Mouse (Mus musculus): Measurements from ENCODE around the gene Erich4. TPM values are rescaled to one million over a fixed set of nuclear protein-coding genes. Genes with fewer than 3 reads are reported as not detected.

The Erich4 gene
- total RNA-seq, 2 experiments from 2014 or later: 0.30 to 0.56 TPM

DNA sequence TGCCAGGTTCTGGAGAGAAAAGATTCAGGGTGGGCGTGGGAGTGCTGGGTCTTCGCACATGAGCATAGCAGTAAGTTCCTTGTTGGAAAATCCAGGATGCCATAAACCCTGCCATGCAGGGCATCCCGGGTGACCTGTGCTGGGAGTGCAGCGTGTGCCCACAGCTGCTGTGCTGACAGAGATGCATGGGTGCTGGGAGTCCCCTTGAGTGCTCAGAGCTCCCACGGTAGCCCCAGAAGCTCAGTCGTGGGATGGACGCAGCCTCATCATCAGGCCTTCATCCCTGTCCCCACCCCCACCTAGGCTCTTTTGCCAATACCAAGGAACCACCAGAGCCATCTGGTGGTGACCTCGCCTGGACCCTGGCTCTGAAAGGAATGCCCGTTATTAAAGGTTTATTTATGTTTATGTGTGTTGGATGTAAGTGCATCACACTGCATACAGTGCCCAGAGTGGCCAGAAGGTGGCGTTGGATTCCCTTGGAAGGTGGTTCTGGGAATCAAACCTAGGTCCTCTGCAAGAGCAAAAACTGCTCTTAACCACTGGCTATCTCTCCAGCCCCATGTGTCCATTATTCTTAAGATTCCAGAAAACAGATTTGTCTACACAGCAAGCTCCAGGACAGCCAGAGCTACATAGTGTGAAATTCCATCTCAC lies 10.0 kb upstream of the Erich4 start:
- intact Hi-C loops (cut with DNase I): no loop called here
- peak in 1 of 2 experiments; percentile 44 for DNase-seq

DNA sequence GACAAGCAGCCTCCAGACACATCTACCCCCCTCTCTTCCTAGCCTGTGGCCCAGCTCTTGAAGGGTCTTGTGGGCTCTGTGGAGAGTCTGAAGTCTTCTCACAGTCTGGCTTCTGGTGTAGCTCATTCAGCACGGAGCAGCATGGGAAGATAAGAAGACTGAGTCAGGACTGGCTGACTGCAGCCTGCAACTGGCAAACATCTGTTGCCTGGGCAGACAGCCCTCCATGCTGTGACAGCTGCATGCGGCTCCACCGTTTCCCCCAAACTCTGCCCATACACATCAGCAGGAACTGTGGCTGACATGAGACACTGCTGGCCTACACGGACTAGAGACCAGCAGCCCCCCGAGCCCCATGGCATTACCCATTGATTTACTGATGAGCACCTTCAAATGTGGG lies 9.2 kb upstream of the Erich4 start:
- intact Hi-C loops (cut with DNase I): no loop called here
- DNase-seq: peak; percentile 55 to 59

DNA sequence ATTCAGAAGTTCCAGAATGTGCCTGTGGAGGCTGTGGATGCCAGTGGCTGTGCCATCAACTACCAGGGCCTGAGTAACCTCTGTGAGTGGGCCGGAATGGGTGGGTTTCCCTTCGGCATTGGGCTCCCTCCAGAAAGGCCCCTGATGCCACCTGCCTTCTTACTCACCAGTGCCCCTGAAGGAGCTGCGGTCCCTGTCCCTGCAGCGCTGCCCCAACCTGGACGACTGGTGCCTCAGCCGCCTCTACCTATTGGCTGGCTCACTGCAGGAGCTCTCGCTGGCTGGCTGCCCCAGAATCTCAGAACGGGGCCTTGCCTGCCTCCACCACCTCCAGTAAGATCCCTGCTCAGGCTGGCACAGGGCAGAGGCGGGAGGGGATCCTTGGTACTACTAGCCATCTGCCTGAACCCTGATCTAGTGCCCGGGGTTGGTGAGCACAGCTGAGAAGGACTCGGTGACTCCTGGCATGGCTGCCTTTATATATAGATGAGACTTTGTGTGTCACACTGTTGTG lies 8.2 kb upstream of the Erich4 start:
- intact Hi-C loops (cut with DNase I): no loop called here
- DNase-seq: no peak

DNA sequence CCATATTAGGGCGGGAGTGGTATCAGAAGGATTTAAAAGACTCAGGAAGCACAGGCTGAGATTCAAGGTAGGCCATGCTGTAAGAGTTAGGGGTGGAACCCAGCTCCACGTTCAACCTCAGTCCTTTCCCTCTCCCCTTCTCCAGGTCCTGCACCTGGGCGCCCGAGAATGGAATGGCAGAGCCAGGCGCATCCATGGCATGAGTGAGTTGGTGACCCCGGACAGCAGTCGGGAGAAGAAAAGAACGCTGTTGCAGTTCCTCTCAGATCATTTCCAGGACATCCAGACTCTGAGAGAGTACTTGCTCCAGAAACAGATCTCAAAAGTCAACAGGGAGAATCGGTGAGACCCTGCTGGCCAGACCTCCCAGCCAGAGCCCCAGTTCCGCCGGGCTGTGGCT lies 5.1 kb upstream of the Erich4 start:
- intact Hi-C loops (cut with DNase I): loop anchor here (2.0 kb wide), 1 partner anchor 38 kb away; the partner anchor contains the start of genes Bckdha and Exosc5
- no peak for DNase-seq

DNA sequence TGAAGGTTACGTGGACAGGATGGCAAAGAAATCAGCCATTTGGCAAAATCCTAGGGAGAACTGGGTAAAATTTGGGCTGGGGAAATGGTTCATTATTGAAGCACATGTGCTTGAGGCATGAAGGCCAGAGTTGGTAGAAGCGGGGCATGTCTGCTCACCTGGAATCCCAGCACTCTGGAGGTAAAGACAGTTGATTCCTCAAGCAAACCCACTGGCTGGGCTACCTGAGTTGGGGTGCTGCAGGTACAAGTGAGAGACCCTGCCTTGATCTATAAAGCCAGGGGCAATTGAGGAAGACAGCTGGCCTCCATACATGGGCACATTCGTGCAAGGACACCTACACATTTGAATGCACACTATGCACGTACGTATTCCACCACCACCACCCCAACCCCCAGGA lies 4.4 kb upstream of the Erich4 start:
- intact Hi-C loops (cut with DNase I): loop anchor here (2.0 kb wide), 1 partner anchor 39 kb away; the partner anchor contains the start of genes Bckdha and Exosc5

DNA sequence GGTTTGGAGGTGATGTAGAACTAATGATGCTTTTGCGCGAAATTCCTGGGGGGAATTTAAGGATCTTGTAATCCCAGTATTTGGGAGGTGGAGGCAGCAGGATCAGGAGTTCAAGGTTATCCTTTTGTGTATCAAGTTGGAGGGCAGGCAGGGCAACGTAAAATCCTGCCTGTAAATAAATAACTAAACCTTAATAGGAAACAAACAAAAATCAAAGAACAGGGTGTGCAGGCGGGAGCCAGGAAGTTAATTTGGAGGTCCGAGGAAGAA lies 4.0 kb upstream of the Erich4 start:
- intact Hi-C loops (cut with DNase I): no loop called here
- no peak for DNase-seq

More for the DNA sequence above, 4.4 kb upstream of the Erich4 start:
- no peak for DNase-seq

DNA sequence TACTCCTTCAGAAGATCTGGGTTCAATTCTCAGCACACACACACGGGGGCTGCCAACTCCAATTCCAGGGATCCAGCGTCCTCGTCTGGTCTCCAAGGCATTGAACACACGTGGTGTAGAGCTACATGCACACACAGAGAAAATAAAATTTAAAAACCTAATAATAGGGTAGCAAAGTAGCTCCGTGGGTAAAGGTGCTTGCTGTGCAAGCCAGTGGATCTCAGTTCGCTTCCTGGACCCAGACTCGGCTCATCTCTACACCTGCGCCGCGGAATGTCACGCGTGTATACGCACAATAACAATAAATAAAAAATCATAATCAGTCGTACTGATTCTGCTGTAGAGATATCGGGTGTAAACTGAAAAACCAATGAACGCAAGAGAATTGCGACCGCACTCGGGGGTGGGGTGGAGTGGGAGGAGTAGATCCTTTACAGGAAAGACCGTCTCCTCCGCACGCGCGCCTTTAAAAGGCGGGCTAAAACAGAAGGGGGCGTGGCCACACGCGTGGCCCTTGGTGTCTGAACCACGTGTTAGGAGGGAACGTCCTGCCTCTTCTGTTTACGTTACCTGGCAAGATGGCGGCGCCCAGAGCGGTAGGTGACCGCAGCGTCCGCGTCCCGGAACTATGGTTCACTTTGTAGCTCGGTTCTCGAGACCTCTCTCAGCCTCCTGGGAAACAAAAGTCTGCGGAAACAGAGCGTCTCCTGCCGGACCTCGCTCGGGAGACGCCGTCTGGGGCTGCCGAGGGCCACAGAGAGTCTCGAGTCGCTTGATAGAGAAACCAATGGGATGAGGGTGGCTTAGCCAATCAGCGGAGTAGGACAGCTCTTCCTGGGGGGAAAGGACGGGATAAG lies 3.4 kb upstream of the Erich4 start, which contains the start of gene Dmac2:
Gene Dmac2, plus strand, starts transcription at position 550 of the 857 bp plus-strand sequence.
- peak; percentile 90 to 93 for DNase-seq
- intact Hi-C loops (cut with DNase I): no loop called here

DNA sequence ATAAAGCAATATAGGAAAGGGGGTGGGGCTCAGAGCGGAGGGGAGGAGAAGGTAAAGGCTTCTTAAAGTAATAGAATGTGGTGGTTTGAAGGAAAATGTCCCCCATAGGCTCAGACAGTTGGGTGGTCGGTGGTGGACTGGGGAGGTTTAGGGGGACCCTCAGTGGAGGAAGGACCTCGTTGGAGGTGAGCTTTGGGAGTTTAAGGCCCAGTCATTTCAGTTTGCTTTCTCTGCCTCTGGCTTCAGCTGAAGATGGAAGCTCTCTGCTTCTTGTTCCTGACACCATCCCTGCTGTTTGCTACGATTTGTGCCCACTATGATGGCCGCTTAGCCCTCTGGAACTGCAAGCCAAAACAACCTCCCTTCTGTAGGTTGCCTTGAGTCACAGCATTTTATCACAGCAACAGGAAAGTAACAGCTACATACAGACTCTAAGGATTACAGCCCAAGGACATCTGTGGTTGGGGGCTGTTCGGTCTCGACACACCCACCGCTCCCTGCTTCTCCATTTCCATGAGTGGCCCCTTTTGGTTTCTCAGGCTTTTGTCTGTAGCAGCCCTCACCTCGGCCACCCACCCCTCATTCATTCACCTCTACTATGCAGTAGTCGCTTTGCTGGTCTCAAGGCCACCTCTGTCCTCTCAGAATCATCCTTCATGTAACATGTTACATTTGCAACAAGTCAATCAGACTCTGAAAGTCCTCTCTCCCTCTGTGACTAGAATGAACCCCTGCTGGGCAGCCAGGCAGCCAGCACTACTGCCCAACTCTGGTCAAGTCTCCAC lies 1.9 kb upstream of the Erich4 start:
- intact Hi-C loops (cut with DNase I): no loop called here
- no peak for DNase-seq

DNA sequence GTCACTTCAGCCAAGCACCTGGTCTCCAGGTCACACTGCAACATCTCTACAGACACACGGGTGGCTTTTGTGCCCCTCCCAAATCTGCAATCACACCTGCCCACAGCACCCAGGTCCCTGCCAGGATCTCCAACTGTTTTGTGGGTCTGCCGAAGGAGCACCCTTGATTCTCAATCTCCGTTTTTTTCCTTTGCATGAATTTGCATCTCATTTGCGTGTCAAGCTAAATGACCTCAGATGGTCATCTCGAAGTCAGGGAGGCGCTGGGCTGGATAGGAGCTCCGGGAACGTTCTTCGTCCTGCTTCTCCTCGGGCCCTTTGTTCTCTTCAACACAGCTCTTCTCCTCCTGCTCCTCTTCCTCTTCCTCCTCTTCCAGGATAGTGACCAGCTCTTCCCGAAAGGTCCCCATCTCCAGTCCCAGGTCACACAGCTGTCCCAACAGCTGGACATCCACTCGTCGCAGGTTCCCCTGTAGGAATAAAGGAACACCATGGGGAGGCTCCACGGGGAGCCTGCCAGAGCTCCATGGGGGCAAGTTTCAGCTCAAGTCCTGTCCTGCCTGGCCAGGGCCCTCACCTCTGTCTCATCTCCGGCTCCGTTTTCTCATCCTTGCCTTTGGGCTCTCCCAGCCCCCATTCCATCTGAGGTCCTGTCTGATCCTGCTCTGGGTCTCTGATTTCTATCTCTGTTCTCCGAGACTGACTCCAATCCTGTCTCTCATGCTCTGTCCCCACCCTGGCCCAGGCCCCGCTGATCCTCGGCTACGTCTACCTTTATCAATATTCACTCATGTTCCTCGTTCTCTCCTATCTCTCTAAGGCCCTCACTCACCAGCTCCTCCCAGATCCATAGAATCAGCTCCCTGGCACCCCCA lies 624 bp downstream of the Erich4 start:
- intact Hi-C loops (cut with DNase I): no loop called here

DNA sequence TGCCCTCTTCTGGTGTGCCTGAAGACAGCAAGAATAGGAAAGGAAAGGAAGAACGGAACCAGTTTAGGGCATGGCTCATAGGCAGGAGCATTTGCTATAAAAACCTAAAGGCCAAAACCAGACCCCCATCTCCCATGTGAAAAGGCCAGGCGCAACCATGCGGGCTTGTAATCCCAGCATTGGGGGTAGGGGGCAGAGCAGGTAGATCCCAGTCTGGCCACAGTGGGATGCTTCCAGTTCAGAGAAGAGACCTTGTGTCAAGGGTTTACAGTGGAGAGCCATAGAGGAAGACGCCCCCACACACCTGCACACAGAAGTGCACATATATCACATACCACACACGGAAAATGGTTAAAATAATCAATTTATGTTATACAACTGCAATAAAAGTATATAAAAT lies 1.6 kb downstream of the Erich4 start:
- intact Hi-C loops (cut with DNase I): no loop called here
- DNase-seq: no peak

More for the DNA sequence above, 624 bp downstream of the Erich4 start:
- DNase-seq: no peak

DNA sequence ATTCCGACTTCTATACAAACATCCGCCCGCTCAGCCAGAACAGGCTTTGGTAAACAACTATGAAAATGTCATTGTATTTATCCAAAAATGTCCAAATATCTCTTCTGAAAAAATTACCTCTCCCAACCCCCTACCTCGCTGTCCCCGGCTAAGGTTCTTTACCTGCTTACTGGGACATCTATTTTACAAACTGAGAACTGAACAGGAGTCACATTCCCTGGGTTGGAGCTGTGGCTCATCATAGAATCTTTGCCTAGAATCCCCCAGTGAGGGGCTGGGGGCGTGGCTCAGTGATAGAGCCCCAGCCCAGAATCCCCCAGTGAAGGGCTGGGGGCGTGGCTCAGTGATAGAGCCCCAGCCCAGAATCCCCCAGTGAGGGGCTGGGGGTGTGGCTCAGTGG lies 4.2 kb downstream of the Erich4 start:
- intact Hi-C loops (cut with DNase I): no loop called here
- no peak for DNase-seq

DNA sequence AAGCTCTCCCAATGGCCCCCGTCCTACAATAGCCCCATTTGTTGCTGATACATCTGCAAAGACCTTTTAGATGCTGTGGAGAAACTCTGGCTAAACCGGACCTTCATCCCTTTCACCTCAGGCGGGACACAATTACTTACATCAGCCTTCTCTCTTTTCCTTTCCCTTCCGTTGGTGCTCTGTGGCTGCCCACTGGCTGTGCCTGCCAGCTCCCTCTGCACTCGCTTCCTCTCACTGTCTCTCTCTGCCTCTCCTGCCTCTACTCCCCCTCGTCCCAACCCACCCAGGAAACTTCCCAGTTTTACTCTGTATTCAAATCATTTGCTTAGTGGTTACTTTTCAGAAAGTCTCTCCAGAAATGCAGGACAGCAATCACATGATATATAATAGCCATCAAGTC lies 5.6 kb downstream of the Erich4 start:
- no peak for DNase-seq
- intact Hi-C loops (cut with DNase I): no loop called here

DNA sequence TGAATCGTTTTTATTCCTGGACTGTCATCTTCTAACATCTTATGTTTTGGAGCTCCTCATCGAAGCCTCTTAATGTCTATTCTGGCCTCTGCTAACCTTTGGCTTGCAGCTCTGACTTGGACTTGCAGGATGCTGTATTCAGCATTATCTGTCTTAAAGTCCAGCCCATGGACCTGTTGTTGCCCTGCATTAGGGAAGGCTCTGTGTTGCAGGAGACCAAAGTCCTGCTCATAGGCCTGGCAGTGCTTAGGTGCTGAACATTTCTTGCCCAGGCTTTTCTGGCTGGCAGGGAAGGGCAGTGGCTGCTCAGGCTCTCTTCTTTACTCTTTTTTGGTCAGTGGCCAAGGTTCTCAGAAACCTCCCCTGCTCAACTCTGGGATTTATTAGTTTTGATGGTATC lies 8.5 kb downstream of the Erich4 start:
- no peak for DNase-seq
- intact Hi-C loops (cut with DNase I): no loop called here

DNA sequence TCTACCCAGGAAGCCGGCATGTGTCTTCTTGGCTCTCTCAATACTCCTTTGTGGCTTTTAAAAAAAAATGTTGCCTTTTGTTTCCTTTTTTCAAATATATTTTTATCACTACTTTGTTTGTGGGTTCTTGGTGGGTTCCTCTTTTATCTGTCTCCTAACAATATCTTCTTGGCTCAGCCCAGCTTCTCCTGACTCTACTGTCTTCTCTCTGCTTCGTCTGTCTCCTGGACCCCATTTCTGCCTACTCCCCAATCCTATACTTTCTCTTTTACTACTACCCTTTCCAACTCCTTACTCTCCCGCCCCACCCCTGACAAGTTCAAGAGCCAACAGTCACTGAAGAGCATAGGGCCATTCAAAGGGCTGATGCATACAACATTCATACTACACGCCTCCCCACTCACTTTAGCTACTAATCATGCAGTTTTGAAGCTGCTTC lies 9.0 kb downstream of the Erich4 start:
- intact Hi-C loops (cut with DNase I): no loop called here
- no peak for DNase-seq

DNA sequence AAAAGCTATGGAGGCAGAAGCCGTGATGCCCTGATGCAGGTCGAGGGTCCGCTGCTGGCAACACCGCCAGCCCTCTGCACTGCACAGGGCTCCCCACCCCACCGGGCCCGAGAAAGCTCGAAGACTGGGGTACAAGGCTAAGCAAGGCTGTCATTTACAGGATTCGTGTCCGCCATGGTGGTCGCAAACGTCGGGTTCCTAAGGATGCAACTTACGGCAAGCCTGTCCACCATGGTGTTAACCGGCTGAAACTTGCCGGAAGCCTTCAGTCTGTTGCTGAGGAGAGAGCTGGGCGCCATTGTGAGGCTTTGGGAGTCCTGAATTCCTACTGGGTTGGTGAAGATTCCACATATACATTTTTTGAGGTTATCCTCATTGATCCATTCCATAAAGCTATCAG lies 14.3 kb downstream of the Erich4 start:
- intact Hi-C loops (cut with DNase I): loop anchor here (2.0 kb wide), 1 partner anchor 177 kb away; no protein-coding TSS in a partner anchor

DNA sequence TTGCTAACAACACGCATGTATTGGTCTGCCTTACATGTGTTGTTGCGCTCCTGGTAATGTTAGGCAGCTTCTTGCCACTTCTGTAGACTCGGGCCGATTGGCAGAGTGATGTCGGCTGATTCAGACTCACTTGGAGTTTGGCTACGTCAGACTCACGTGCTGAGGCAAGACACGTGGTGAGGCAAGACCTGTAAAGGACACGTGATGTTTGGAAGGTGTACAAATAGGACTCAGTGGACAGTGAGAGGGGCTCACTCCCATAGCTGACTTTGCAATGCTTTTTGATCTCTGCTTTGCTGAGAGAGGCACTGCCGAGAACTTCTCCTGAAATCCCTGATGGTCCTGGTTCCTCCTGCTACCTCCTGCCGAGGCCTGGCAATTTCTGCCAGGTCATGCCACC lies 15.0 kb downstream of the Erich4 start:
- intact Hi-C loops (cut with DNase I): loop anchor here (2.0 kb wide), 1 partner anchor 176 kb away; no protein-coding TSS in a partner anchor
- DNase-seq: no peak

More for the DNA sequence above, 14.3 kb downstream of the Erich4 start:
- no peak for DNase-seq

DNA sequence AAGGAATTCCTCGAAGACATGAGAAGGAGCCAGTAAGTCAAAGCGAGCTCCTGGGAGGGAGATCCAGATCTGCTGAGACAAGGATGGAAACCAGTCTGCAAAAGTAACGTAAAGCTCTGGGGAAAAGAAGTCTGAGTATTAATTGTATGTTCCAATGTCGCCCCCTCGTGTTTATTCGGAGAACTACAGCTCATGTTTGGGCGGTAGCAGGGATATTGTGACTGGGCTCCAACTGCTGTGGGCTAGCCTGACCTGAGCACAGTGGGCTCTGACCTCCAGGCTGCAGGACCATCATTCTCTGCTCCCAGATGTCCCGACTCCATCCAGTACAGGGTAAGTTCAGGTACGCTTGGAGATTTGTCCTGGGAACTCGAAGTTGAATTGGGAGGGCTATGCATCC lies 16.0 kb downstream of the Erich4 start:
- DNase-seq: peak; percentile 72 to 79
- intact Hi-C loops (cut with DNase I): loop anchor here (1.0 to 2.0 kb wide), 2 partner anchors 113 to 175 kb away; no protein-coding TSS in a partner anchor

DNA sequence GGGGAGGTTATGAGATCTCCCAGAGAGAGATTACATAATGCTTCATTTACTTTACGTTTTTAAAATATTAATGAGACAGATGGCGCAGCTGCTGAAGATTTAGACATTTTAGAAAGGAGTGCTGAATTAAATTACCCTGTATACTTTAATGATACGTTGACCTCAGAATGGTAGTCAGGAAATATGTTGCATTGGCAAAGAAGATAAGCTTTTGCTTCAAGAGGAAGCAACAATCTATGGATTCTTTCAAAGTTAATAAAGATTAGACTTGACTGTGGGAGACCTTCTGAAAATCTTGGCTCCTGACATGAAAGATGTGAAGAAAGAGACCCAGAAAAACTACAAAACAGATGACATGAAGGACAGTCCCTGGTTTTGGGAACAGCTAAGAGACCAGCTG lies 21.8 kb downstream of the Erich4 start:
- intact Hi-C loops (cut with DNase I): no loop called here

DNA sequence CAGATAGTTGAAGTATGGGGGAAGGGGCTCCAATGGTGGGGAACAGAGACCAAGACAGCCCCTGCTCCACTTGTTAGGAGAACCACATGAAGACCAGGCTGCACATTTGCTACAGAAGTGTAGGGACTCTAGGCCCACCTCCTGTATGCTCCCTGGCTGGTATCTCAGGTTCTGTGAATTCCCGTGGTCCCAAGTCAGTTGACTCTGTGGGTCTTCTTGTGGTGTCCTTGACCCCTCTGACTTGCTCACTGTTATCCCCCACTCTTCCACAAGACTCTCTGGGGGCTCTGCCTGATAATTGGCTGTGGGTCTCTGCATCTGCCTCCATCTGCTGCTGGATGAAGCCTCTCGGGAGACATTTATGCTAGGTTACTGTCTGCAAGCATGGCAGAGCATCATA lies 24.5 kb downstream of the Erich4 start:
- intact Hi-C loops (cut with DNase I): no loop called here
- DNase-seq: no peak

More for the DNA sequence above, 21.8 kb downstream of the Erich4 start:
- DNase-seq: no peak

All from heart, postnatal 36 days (tissue).